Mouse (Mus musculus) ES-E14 (cell line): ENCODE measurements at regions not wholly inside any gene's neighbourhood (a gene's known extent, or its start where the extent isn't known, plus 50 kb on each side); places are given as distances from the start of the nearest gene placed in this dataset.

Experiments used
- HCFC1 ChIP-seq: IDR thresholded peaks from 2 replicates; pipeline ENCODE4 v1.6.1; 2012; ENCODE audit warnings: low read length, inconsistent platforms, borderline replicate concordance; ENCODE audit not compliant: insufficient read depth
- ZC3H11A ChIP-seq: IDR thresholded peaks from 2 replicates; pipeline ENCODE4 v1.6.1; 2012; ENCODE audit warnings: low read depth, mild to moderate bottlenecking, inconsistent platforms, low read length, borderline replicate concordance
- ZNF384 ChIP-seq: IDR thresholded peaks from 2 replicates; pipeline ENCODE4 v1.6.1; 2012; ENCODE audit warnings: low read depth, low read length, inconsistent platforms

- TF ChIP-seq ZC3H11A (no peak), ZNF384 (no peak), HCFC1 (no peak)
Observed at GRCm38 (mm10) chr16:50519610-50520009, 71.3 kb downstream of the Ccdc54 start.
